Mouse (Mus musculus) urinary bladder, postnatal 14 days (tissue): ENCODE data around the gene Fut2.

Source experiments
- DNase-seq: peaks from one replicate; pipeline ENCODE4 v3.0.0; 2021; ENCODE audit warnings: low spot score

The Fut2 gene

DNA sequence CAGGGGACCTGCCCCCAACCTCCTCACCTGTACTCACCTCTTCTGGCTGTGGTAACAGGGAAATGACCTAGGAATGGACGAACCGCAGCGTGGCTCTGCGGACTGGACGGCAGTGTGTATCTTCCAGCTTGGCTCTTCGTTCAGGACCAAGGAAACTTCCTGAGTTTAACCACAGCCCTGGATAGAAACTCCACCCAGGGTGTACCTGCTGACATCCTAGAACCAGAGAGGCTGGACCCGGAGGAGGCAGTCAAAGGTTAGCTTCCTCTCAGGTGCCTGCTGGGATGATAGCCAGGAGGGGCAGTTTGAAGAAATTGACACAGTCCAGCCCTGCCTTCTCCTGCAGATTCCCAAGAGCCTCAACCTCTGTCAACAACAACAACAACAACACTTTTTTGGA is at the start of gene Fut2:
Fut2 (minus strand) TSS at position 234 of the 400 bp plus-strand sequence.
- no peak for DNase-seq

DNA sequence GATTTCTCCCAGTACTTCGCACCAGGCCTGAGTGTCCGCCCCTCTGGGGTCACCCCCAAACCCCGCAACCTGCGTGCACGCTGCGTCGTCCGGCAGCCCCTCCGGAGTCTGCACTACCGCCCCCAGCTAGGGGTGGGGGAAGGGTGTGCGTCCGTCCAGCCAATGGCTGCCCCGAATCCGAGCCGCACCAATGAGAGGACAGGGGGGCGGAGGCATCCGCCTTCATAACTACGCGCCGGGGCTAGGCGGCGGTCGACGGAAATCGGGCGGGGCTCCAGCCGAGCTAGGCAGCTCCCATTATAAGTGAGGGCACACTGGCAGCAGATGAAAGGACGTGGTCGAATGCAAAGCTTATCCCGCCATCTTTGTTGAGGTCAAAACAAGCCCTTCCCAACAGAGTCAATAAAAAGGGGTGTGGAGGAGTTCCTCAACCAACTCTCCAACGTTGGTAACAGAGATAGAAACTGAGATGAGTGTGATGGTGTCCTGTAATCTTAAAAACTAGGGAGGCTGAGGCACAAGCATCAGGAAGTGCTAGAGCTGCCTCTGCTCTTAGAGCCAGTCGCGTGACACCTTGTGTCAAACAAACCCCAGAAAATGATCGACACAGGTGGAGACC is 49.0 kb upstream of the Fut2 start, which contains the start of gene Rpl18:
Rpl18 (plus strand) TSS at position 368 of the 619 bp plus-strand sequence.
- DNase-seq, result peak; percentile 98

DNA sequence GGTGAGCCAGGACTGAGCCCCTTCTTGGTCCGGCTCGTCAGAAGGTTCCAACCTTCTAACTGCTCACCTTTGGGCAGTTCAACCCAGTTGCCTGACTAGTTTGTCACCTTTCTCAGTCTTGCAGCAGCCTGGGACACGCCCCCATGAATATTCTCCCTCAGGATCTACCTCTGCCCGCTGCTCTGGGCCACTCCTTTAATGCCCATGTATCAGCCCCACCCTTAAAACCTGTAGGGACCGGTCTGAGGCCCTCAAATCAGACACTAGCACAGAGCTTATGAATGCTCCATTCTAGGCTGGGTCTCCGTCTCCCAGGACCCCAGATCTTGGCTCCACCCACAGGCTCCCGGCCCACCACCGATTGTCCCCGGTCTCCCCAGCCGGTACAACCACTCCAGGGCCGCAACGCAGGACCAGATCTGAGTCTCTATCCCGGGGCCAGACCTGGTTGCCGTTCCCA is 48.5 kb upstream of the Fut2 start:
- DNase-seq, result peak; percentile 79

DNA sequence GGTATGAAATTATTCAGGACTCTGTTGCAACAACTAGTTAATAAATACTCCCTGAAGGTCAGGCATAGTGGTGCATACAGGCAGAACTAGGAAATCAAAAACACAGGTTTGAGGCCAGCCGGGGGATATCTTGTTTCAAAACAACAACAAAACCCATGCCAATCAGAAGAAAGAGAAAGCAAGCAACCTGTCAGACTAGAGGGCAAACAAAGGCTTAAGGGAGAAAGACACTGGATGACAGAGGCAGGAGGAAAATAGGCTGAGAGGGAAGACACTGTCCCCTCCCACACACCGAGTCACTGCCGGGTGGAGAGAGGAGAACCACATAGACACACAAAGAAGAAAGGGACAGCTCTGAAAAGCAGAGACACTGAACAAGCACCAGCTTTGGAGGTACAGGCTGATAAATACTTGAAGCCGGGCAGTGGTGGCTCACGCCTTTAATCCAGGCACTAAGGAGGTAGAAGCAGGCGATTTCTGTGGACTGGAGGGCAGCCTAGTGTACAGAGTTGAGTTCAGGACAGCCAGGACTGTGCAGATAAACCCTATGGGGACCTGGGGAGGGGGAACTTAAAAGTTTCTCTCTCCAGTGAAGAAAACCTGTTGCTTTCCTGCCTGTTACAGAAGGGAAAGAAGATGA is 47.8 kb upstream of the Fut2 start:
- DNase-seq, result no peak

DNA sequence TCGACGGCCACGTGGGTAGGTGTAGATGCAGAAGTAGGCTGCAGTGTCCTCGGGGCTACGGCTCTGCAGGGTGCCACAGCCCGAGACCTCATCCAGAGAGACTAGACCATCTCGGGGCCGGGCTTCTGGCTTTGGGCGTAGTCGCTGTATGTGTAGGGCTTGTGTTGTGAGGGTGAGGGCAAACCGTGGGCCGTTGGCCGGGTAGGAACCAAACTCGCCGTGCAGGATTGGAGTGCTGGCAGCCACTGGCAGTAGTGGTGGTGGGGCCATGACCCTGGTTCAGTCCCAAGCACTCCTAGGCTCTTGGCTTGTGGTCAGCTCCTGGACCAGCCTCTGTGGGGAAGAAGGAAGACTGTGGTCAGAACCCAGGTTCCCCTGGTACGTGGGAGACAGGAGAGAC is 47.2 kb upstream of the Fut2 start:
- DNase-seq, result no peak

DNA sequence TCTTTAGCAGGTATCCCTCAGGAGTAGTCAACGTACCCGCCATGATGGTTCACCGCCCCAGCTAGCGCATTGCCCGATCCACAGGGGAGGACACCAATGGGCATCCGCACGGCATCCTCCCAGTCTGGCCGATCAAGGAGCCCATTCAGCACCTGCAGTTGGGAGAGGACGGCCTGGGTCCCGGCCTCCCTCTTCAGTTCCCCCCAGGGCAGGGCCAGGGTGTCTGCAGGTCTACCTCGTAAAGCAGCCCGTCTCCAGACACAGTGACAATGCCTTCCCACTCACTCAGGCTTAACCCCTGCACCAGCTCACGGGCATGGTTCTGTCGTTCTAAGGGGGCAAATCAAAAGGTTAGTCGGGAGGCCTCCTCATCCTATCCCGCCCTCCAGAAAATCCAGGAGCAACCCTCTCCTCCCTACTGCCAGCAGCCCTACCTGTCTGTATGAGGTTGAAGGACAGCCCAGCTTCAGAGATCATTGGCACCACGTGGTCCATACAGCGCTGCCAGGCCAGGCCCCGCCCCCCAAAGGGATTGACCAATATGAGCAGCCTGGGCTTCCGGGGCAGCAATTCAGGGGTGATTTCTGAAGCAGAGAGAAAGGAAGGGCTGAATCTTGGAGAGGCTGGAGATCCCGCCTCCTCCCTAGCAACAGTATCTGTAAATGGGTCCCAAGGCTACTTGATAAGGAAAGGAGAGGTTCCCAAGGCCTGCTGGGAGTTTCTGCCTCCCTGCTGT is 46.0 kb upstream of the Fut2 start:
- DNase-seq, result no peak

DNA sequence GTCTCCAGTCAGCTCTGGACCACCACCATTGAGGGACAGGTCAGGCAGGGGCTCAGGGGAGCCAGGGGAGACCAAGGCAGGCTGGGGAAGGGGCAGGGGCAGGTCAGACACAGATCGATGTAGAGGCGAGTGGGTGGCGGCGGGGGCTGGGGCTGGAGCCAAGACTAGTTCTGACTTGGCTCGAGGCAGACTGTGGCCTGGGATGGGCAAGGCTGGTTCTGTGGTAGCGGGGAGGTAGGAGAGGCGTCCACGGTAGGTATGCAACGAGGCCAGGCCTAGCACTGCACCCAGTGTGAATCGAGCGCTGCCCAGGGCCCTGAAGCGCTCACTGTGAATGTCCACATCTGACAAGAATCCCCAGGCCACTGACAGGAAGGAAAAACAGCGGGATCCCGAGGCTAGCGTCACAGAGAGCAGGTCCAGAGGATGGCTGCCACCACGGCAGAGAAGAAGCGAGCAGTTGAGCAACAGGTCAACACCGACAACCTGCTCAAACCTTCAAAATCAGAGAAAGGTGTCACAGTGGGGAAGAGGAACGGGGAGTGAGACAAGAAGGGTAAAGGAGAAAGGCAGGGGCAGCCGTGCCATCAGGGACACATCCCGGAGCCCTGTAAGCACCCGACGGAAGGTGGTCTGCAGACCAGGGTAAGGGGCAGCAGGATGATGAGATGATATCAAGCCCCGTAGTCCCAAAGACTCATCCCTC is 45.3 kb upstream of the Fut2 start:
- no peak for DNase-seq

DNA sequence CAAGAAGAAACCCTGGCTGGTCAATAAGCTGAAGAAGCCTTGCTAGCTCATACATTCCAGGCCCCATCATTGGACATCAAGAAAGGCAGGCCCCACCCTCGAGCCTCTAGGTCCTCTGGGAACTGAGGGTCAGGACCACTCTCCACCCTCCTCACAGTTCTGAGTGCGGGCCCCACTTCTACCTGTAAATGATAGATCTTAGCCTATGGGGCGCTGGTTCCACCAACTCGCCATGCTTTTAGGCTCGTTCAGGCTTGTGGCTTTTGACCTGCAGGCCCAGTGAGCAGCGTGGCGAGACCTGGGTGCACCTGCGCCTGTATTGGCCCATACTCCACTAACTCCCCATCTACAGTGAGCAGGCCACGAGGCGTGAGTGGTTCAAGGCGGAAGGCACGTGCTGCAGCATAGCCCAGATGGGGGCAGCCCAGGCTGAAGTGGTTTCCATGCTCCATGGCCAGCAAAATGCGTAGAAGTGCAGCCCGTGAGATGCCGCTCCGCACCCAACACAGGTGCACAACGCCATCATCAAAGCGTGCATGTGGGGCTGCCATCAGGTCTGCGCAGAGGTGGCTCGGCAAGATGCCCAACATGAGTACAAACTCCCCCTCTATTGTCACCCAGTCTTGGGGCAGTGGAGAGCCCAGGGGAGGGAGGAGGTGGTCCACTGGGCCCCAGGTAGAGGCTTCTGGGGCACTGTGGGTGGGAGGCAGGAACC is 44.4 kb upstream of the Fut2 start:
- no peak for DNase-seq

DNA sequence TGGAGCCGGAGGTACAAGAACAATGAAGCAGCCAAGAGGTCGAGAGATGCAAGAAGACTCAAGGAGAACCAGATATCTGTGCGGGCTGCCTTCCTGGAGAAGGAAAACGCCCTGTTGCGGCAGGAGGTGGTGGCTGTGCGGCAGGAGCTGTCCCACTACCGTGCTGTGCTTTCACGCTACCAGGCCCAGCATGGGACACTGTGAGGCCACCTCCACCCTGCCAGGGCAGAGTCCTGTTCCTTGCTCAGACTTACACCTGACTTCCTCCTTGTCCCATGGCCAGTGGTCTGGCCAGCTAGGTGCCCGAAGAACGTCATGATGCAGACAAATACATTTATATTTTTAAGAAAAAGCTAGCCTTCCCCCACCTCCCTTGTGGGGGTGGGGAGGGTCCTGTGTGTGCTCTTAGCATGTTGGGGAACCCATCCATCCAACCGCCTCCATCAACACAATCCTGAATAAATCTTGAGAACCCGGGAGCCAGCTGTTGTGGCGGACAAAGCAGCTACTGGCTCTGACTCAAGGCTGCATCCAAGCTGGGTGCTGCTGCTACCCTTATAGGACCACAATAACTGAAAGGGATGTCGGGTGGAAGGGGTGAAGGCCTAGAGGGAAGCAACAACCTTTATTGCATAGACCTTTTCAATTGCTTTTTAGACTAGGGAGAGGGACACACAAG is 43.6 kb upstream of the Fut2 start:
- DNase-seq, result no peak

DNA sequence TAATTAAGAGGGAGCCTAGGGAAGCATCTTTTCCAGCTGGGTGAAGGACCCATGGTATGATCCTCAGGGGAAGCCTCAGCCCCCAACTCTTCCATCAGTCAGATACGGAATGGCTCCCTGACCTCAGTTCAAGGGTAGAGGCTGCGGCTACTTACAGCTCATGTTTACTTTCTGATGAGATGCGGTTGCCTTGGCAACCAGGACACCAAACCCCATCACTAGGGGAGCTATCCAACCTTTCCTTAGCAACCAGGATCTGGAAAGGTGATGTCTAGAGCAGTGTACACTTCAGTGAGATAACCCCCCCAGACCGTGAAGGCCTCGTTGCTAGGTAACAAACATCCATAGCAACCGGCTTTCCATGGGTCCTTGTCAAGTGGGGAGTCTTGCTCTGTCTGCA is 42.8 kb upstream of the Fut2 start:
- no peak for DNase-seq

DNA sequence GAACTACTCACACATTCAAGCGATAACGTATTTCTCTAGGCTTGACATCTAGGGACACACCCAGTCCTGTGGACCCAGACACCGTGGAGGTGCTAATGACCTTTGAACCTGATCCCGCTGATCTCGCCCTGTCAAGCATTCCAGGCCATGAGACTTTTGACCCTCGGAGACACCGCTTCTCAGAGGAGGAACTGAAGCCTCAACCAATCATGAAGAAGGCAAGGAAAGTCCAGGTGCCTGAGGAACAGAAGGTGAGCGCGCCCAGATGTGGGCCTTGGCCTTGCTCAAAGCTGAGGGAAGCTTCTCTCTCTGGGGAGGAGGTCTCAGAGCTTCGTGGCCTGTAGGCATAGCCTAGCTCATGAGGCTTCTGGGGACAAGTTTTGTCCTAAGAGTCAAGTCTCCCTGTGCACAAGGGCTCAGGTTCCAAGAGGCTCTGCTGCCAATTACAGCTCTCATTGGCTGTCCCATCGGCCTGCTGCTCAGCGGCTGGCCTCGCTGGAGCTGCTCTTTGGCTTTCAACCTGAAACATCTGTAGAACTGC is 42.1 kb upstream of the Fut2 start:
- DNase-seq, result no peak

DNA sequence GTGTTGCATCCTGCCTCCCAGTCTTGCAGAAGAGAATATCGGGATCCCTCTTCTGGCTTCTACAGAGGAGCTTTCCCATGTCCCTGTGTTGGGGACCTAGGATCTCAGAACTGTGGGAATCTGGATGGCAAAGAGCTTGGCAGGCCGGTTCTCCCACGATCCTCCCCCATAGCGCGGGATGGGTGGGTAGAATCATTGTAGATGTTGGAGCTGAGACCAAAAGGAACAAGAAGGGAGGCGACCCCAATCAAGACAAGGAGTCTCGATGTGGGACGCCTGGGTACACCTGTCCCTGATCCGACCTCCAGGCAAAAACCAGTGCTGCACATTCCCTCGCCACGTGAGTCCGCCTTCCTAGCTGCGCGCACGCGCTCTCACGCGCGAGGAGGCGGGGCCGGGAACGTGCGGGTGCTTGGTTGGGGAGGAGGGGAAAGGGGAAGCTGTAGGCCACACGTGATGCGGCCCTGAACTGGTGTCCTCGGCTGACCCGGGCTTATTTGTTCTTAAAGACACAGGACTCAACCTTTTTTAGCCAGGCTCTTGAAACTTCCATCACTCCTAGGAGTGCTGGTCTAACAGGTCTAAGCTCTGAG is 41.3 kb upstream of the Fut2 start:
- DNase-seq, result peak; percentile 97

DNA sequence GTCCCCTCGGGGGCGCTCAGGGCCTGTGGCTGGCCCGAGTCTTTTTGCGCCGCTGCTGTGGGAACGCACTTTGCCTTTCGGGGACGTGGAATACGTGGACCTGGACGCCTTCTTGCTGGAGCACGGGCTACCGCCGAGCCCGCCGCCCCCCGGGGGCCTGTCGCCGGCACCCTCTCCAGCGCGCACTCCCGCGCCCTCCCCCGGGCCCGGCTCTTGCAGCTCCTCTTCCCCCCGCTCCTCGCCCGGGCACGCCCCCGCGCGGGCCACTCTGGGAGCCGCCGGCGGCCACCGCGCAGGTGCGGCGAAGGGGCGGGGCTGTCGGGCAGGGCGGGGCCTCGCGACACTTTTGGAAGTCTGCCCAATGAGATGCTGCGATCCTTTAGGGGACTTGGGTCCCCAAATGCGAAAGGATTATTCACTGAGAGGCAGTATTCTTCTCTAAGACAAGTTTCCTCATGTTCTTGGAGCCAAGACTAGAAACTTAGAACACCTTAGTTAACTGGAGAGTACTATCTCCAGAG is 40.6 kb upstream of the Fut2 start:
- peak; percentile 89 for DNase-seq

DNA sequence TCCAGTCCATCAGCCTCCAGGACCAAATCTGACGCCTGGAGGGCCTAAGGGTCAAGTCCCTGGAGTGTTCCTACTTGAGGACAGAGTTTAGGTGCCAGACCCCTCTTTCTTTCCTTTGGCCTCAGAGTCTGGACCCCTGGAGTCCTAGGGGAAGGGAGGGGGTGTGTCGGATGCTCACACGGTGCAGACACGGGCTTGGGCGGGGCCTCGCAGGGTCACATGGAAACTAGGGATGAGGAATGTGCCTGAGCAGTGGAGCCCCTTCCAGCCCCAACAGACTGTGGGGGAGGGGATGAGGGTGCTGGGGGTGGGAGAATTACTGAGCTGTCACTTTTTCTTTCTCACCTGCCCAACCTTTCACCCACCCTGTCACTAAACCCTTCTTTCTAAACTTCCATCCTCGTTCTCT is 39.7 kb upstream of the Fut2 start:
- peak; percentile 82 for DNase-seq

DNA sequence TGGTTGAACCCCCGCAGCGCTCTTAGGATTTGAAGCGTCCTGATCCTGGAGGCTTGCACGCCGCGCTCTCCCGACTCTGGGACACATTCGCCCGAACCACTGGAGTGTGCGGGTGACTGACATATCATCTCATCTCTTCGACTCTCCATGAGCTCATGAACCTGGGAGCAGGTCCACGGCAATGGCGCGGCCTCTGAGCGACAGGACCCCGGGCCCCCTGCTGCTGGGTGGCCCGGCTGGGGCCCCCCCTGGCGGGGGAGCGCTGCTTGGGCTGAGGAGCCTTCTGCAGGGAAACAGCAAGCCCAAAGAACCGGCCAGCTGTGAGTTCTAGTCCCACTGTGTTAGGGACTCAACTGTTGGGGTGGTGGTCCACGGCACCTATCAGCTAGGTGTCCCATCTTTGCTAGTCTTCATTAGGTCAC is 39.3 kb upstream of the Fut2 start:
- DNase-seq, result no peak

DNA sequence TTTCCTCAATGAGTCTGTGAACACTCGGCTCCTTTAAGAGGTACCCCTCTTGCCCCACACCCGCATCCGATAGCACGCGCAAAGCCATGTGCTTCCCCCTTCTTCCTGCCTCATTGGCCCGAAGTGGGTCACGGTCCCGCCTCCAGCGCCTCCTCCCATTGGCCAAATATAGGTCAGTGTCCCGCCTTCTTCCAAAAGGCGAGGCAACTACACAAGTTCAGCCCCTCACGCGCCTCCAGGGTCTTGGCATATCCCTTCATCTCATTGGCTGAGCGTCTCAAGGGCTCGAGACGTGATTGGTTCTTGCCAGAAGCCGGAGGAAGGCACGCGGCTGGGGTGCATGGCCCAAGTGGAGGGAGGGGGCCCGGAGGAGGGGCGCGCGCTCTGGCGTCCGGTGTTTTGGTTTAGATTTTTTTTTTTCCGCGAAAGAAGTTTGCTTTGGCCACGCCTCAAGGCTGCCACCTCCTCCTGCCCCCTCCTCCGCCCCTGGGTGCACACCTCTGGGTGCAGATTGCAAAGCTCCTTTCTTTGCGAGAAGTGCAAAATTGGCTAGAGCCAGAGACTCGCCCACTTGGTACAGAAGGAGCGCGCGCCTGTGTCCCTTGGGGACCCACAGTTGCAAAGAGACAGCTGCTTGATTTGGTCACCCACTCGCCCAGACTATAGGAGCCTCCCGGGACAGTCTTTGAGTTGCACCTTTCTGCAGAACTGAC is 38.7 kb upstream of the Fut2 start, which contains the start of gene Dbp:
Dbp (plus strand) TSS at position 359 of the 713 bp plus-strand sequence.
- peak; percentile 99 for DNase-seq

DNA sequence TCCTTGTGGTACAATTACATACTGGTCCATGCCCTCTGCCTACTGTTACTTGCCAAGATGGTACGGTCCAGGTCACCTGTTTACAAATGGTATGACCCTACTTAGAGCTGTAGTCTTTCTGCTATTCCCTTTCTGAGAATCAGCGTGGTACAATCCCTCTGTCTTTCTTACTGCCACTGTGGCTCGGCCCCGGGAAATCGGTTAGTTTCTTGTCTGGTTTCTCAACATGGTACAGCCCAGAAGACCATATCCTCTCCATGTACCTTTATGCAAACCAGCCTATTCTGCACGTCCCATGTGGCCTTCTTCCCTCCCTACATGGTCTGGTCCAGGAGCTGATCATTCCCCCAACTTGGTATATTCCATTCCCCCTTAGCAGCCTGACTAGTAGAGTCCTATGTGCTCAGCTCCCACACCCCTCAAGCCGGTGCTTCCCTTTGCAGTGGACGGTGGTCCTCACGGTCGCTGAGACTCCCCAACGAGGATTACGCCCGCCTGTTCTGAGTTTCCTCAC is 37.9 kb upstream of the Fut2 start:
- peak; percentile 60 for DNase-seq

DNA sequence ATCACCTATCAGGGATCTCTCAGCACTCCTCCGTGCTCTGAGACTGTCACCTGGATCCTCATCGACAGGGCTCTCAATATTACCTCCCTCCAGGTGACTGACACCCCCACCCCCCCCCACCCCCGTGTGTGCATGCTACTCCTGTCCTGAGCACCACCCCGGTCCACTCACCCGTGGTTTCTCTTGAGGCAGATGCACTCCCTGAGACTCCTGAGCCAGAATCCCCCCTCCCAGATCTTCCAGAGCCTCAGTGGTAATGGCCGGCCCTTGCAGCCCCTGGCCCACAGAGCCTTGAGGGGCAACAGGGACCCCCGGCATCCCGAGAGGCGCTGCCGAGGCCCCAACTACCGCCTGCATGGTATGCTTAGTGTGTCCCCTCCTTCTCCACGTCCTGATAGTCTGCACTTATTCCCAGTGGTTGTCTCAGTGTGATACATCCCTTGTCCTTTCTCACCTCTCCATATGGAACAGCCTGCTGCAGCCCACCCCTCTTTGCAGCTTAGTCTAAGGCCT is 37.4 kb upstream of the Fut2 start:
- no peak for DNase-seq
